Mouse (Mus musculus): ENCODE measurements around the gene Lpin3. TPM values are rescaled to one million over a fixed set of nuclear protein-coding genes. Genes with fewer than 3 reads are reported as not detected.

Lpin3 gene
- polyA plus RNA-seq, 2 experiments = 2.3 to 2.9 TPM

GRCm38 (mm10) chr2:160955331-160955730, 74.9 kb downstream of the Lpin3 start:
- TF ChIP-seq POLR2A (IDR thresholded peaks at IDR 0.05; ENCODE audit: borderline replicate concordance, extremely low read depth, insufficient read depth, insufficient read length) = no peak
- H3K4me3 ChIP-seq (replicated peaks; ENCODE audit: low read length) = no peak overlapping the region
- WGBS = 49% methylated on average over 7 of the region's 7 CpGs
- H3K9ac ChIP-seq (ENCODE audit: low read depth, low read length, severe bottlenecking) = no peak overlapping the region
- peaks cover 74% of the 10 kb centered on the region for H3K36me3 ChIP-seq (ENCODE audit: control insufficient read depth, insufficient read depth, low read length)
- H3K27me3 ChIP-seq (ENCODE audit: control insufficient read depth, insufficient read depth, low read length) = no peaks in the 10 kb centered on the region
- DNase-seq (ENCODE audit: low spot score) = peak; percentile 61
- H3K4me1 ChIP-seq (ENCODE audit: control insufficient read depth, insufficient read depth, low read length) = peaks cover 6% of the 10 kb centered on the region; the same call in 1 of the 2 replicates
- ATAC-seq (ENCODE audit: low FRiP score, low read depth) = peak; percentile 42; the same call in 1 of the 2 replicates
- H3K4me2 ChIP-seq (replicated peaks; ENCODE audit: low read depth, low read length, severe bottlenecking) = no peak overlapping the region
- no peak overlapping the region for H3K27ac ChIP-seq (replicated peaks; ENCODE audit: low read depth, low read length)
- H3K9me3 ChIP-seq (ENCODE audit: control insufficient read depth, low read length) = no peaks in the 10 kb centered on the region

Other genes with a start within 250 kb of the Lpin3 start
- 35.2 and 46.1 TPM in 2 replicates for gene Top1, start 234.8 kb upstream of the Lpin3 start, polyA plus RNA-seq (2012; rRNA removed)
- 65.1 and 74.4 TPM in 2 replicates for gene Top1, start 234.8 kb upstream of the Lpin3 start, polyA plus RNA-seq (2014; fragmentation: Nextera tagmentation; extraction: Ambion mirVana)
- 131 and 150 TPM in 2 replicates for gene Plcg1, start 149.4 kb upstream of the Lpin3 start, polyA plus RNA-seq (2012; rRNA removed)
- gene Plcg1, start 149.4 kb upstream of the Lpin3 start, polyA plus RNA-seq (2014; fragmentation: Nextera tagmentation; extraction: Ambion mirVana) = 56.8 and 65.4 TPM in 2 replicates
- 6.5 and 8.3 TPM in 2 replicates for gene Zhx3, start 7.7 kb upstream of the Lpin3 start, polyA plus RNA-seq (2012; rRNA removed)
- gene Zhx3, start 7.7 kb upstream of the Lpin3 start, polyA plus RNA-seq (2014; fragmentation: Nextera tagmentation; extraction: Ambion mirVana) = 13.7 and 14.5 TPM in 2 replicates
- 69.3 and 89.0 TPM in 2 replicates for gene Emilin3, start 31.7 kb downstream of the Lpin3 start, polyA plus RNA-seq (2012; rRNA removed)
- 30.3 and 32.3 TPM in 2 replicates for gene Emilin3, start 31.7 kb downstream of the Lpin3 start, polyA plus RNA-seq (2014; fragmentation: Nextera tagmentation; extraction: Ambion mirVana)
- 28.9 and 29.3 TPM in 2 replicates for gene Chd6, start 228.4 kb downstream of the Lpin3 start, polyA plus RNA-seq (2012; rRNA removed)
- 27.5 and 35.0 TPM in 2 replicates for gene Chd6, start 228.4 kb downstream of the Lpin3 start, polyA plus RNA-seq (2014; fragmentation: Nextera tagmentation; extraction: Ambion mirVana)

All from limb, embryonic 14.5 days (tissue).